Mouse (Mus musculus) hindbrain, embryonic 14.5 days (tissue): ENCODE data around the gene Slc26a10. TPM values are rescaled to one million over a fixed set of nuclear protein-coding genes. Genes with fewer than 3 reads are reported as not detected.
"Not testable (repeated sequence)": the region's sequence is repeated elsewhere in the genome, so short reads cannot be mapped to it uniquely, and the experiment has no call there.

Experiments
- ATAC-seq: fragments of 200-750 bp; cut with Nextera tagmentation; 2 replicates; pipeline ENCODE4 v1.8.0; 2017; ENCODE audit warnings: moderate number of reproducible peaks, mild to moderate bottlenecking, moderate TSS enrichment, moderate library complexity; ENCODE audit not compliant: low FRiP score
- DNase-seq: peaks from one replicate; pipeline ENCODE4 v3.0.0-alpha.2; 2015; ENCODE audit warnings: low spot score
- H3K27ac ChIP-seq: fragments of 300-500 bp; sonication (generic); 2 replicates; pipeline ENCODE4 v1.5.1; 2014; ENCODE audit warnings: mild to moderate bottlenecking, moderate library complexity
- H3K27me3 ChIP-seq: fragments of 300-500 bp; sonication (generic); 2 replicates; pipeline ENCODE4 v1.6.1; 2014; ENCODE audit warnings: mild to moderate bottlenecking, low read length, mixed read lengths; ENCODE audit not compliant: control insufficient read depth, insufficient read depth
- H3K36me3 ChIP-seq: fragments of 300-500 bp; sonication (generic); replicated peaks from 2 replicates; pipeline ENCODE4 v1.6.1; 2014; ENCODE audit not compliant: control insufficient read depth, insufficient read depth
- H3K4me1 ChIP-seq: fragments of 300-500 bp; sonication (generic); replicated peaks from 2 replicates; pipeline ENCODE4 v1.6.1; 2014; ENCODE audit warnings: antibody characterized with exemption, low read length, mixed read lengths; ENCODE audit not compliant: control insufficient read depth, insufficient read depth
- H3K4me2 ChIP-seq: fragments of 300-500 bp; sonication (generic); replicated peaks from 2 replicates; pipeline ENCODE4 v1.6.1; 2014; ENCODE audit warnings: mild to moderate bottlenecking, moderate library complexity
- H3K4me3 ChIP-seq: fragments of 300-500 bp; sonication (generic); replicated peaks from 2 replicates; pipeline ENCODE4 v1.5.1; 2014; ENCODE audit warnings: mild to moderate bottlenecking, low read length
- H3K9ac ChIP-seq: fragments of 300-500 bp; sonication (generic); 2 replicates; pipeline ENCODE4 v1.6.1; 2014
- H3K9me3 ChIP-seq: fragments of 300-500 bp; sonication (generic); 2 replicates; pipeline ENCODE4 v1.6.1; 2016; ENCODE audit warnings: low read length; ENCODE audit not compliant: control insufficient read depth
- WGBS: fragments of 180-500 bp; shearing (Covaris S2); extraction: QIAGEN DNeasy Blood & Tissue Kit; methylation state at CpG from one replicate; pipeline ENCODE4 v1.1.7; 2014; 5-methylcytosine and 5-hydroxymethylcytosine counted together
- polyA plus RNA-seq: library from polyadenylated mRNA; unstranded; fragments of >200 nt; fragmentation: Nextera tagmentation; extraction: Ambion mirVana; gene quantifications from 2 replicates; pipeline ENCODE4 v1.2.1, GENCODE M21; 2014

Gene Slc26a10
- polyA plus RNA-seq, 1 experiment from 2014 or later, result 0.94 TPM

GRCm38 (mm10) chr10:127162771-127163261 is 17.6 kb downstream of the Slc26a10 start:
- H3K4me2 ChIP-seq, ATAC-seq, H3K36me3 ChIP-seq, H3K27ac ChIP-seq, H3K4me3 ChIP-seq, H3K9me3 ChIP-seq, DNase-seq, H3K9ac ChIP-seq: not testable (repeated sequence)
- WGBS, result 55% methylated on average over 7 of the region's 7 CpGs
- Histone ChIP-seq H3K27me3 (peaks cover 14% of the 10 kb centered on the region), H3K4me1 (peaks cover 11% of the 10 kb centered on the region)

GRCm38 (mm10) chr10:127160728-127161127 is 19.7 kb downstream of the Slc26a10 start:
- WGBS, result 75% methylated on average over 3 of the region's 3 CpGs
- no peak overlapping the region for H3K27ac ChIP-seq
- ATAC-seq, result no peak

GRCm38 (mm10) chr10:127160081-127160480 is 20.4 kb downstream of the Slc26a10 start:
- WGBS, result 83% methylated on average over 9 of the region's 9 CpGs
- no peaks in the 10 kb centered on the region for H3K36me3 ChIP-seq
- H3K9ac ChIP-seq, result no peak overlapping the region
- no peak for ATAC-seq
- no peaks in the 10 kb centered on the region for H3K9me3 ChIP-seq
- H3K4me3 ChIP-seq, result no peak overlapping the region
- no peak overlapping the region for H3K4me2 ChIP-seq
- no peaks in the 10 kb centered on the region for H3K4me1 ChIP-seq
- H3K27me3 ChIP-seq, result no peaks in the 10 kb centered on the region
- no peak for DNase-seq
- H3K27ac ChIP-seq, result no peak overlapping the region

More at GRCm38 (mm10) chr10:127160728-127161127, 19.7 kb downstream of the Slc26a10 start:
- Histone ChIP-seq H3K9me3 (no peaks in the 10 kb centered on the region), H3K4me2 (no peak overlapping the region), H3K27me3 (no peaks in the 10 kb centered on the region), H3K9ac (no peak overlapping the region), H3K36me3 (no peaks in the 10 kb centered on the region), H3K4me3 (no peak overlapping the region), H3K4me1 (no peaks in the 10 kb centered on the region)
- DNase-seq, result no peak

DNA sequence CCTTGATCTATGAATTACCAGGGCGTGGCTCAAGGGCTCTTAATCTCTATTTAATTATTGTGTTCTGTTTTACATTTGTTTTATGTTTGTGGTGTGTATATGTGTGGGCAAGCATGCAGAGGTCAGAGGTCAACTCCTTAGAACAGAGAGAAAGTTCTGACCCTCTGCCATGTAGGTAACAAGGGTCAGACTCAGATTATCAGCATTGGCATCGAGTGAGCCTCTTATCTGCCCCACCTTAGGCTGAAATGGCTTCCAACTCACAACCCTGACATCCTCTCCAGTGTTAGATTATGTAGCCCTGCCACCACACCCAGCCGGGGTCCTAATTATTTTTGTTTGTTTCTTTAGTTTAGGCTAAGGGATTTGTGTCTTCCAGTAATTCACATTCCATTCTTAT is 22.0 kb downstream of the Slc26a10 start:
- no peaks in the 10 kb centered on the region for H3K9me3 ChIP-seq
- no peaks in the 10 kb centered on the region for H3K4me1 ChIP-seq
- H3K9ac ChIP-seq, result no peak overlapping the region
- no peak overlapping the region for H3K4me3 ChIP-seq
- no peak overlapping the region for H3K27ac ChIP-seq
- no peak overlapping the region for H3K4me2 ChIP-seq
- WGBS, result 78% methylated on average over 3 of the region's 3 CpGs
- H3K27me3 ChIP-seq, result no peaks in the 10 kb centered on the region
- no peaks in the 10 kb centered on the region for H3K36me3 ChIP-seq
- no peak for ATAC-seq
- DNase-seq, result no peak

DNA sequence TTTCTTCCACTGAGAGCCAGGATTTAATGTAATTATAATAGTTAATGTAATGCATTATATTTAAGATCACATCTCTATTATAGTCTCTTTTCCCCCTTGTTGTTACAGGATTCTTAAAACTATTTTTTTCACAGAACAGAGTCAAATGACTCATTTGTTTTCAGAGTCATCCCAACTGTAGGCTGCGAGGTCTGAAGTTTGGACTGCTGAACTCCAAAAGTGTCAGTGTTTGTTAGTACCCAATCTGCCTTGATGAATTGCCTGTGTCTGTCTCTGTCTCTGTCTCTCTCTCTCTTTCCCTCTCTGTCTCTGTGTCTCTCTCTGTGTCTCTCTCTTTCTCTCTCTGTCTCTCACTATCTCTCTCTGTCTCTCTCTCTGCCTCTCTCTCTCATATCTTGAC is 23.9 kb downstream of the Slc26a10 start:
- Histone ChIP-seq H3K27me3 (no peaks in the 10 kb centered on the region), H3K4me3 (no peak overlapping the region), H3K9ac (no peak overlapping the region), H3K9me3 (no peaks in the 10 kb centered on the region), H3K4me2 (no peak overlapping the region), H3K27ac (no peak overlapping the region), H3K4me1 (no peaks in the 10 kb centered on the region), H3K36me3 (no peaks in the 10 kb centered on the region)
- ATAC-seq (no peak), DNase-seq (no peak)
- WGBS, result 86% methylated on average over 1 of the region's 1 CpGs

DNA sequence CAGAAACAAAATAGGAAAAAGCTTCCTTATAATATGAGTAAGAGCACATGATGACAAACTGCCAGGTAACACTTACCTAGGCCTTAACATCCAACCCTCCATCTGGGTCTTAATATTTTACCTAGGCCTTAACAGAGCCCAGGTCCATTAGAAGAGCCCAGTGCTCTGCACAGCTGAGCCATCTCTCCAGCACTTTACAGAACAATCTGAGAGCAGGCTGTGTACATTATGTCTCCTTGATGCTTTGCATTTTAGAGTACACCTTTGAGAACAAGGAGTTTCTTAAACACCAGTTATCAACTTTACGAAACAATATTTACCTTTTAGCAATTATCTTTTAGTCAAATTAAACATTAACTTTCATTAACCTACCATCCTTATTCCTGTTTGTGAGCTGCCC is 24.4 kb downstream of the Slc26a10 start:
- Histone ChIP-seq H3K9me3 (no peaks in the 10 kb centered on the region), H3K4me1 (no peaks in the 10 kb centered on the region), H3K27me3 (no peaks in the 10 kb centered on the region), H3K27ac (no peak overlapping the region), H3K4me2 (no peak overlapping the region), H3K9ac (no peak overlapping the region), H3K36me3 (no peaks in the 10 kb centered on the region), H3K4me3 (no peak overlapping the region)
- WGBS, result 98% methylated on average over 1 of the region's 1 CpGs
- DNase-seq (no peak), ATAC-seq (no peak)

GRCm38 (mm10) chr10:127154652-127155051 is 25.8 kb downstream of the Slc26a10 start:
- H3K9me3 ChIP-seq, result no peaks in the 10 kb centered on the region
- ATAC-seq, result no peak

GRCm38 (mm10) chr10:127154241-127154640 is 26.2 kb downstream of the Slc26a10 start:
- Histone ChIP-seq H3K27me3 (no peaks in the 10 kb centered on the region), H3K27ac (no peak overlapping the region), H3K9me3 (no peaks in the 10 kb centered on the region), H3K4me3 (no peak overlapping the region), H3K9ac (no peak overlapping the region), H3K36me3 (no peaks in the 10 kb centered on the region), H3K4me2 (no peak overlapping the region), H3K4me1 (no peaks in the 10 kb centered on the region)
- no peak for ATAC-seq
- WGBS, result 91% methylated on average over 2 of the region's 2 CpGs
- no peak for DNase-seq

More at GRCm38 (mm10) chr10:127154652-127155051, 25.8 kb downstream of the Slc26a10 start:
- Histone ChIP-seq H3K4me1 (no peaks in the 10 kb centered on the region), H3K36me3 (no peaks in the 10 kb centered on the region), H3K4me3 (no peak overlapping the region), H3K27ac (no peak overlapping the region), H3K27me3 (no peaks in the 10 kb centered on the region), H3K9ac (no peak overlapping the region), H3K4me2 (no peak overlapping the region)
- no peak for DNase-seq
- WGBS, result 88% methylated on average over 5 of the region's 5 CpGs

DNA sequence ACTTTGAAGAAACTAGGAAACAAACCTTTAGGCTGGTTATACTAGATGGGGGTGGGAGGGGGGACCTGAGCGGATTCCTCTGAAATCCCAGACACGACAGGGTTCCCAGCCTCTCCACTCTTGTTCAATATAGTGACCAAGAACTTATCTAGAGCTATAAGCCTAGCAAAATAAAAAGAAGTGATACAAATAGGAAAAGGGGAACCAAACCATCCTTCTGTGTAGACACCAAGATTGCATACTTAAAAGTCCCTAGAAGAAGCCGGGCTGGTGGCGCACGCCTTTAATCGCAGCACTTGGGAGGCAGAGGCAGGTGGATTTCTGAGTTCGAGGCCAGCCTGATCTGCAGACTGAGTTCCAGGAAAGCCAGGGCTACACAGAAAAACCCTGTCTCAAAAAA is 27.1 kb downstream of the Slc26a10 start:
- Histone ChIP-seq H3K4me1 (no peaks in the 10 kb centered on the region), H3K4me2 (no peak overlapping the region), H3K27me3 (no peaks in the 10 kb centered on the region), H3K9ac (no peak overlapping the region), H3K4me3 (no peak overlapping the region), H3K9me3 (no peaks in the 10 kb centered on the region), H3K36me3 (no peaks in the 10 kb centered on the region), H3K27ac (no peak overlapping the region)
- ATAC-seq, result no peak
- DNase-seq, result no peak
- 97% methylated on average over 7 of the region's 7 CpGs for WGBS

- not testable (repeated sequence) for H3K27me3 ChIP-seq, H3K36me3 ChIP-seq, H3K4me2 ChIP-seq, H3K4me1 ChIP-seq, ATAC-seq, H3K9me3 ChIP-seq, DNase-seq, H3K27ac ChIP-seq, H3K9ac ChIP-seq, H3K4me3 ChIP-seq
- 90% methylated on average over 10 of the region's 10 CpGs for WGBS
Observed at GRCm38 (mm10) chr10:127152556-127152955, 27.9 kb downstream of the Slc26a10 start.
